ENCODE assay signal across 8 mouse cellular contexts in the genomic region with DNA sequence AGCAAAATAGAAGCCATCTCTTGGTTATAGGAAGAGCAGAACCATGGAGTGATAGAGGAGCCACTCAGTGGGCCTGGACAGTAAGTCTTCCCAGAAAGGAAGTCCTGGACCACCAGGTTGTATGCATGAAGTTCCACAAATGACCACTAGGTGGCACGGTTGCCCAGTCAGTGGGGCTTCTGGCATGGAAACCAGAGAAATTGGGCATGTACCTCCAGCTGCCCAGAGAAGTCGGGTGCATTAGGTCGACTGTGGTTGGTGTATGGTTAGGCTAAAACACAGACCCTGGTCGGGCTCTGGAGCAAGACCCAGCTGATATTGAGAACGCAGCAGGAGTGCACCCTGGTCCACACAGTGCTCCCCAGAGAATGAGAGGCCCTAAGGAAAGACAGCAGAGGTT. TPM values are rescaled to one million over a fixed set of nuclear protein-coding genes. Genes with fewer than 3 reads are reported as not detected.
DNase-seq lines count a peak whose midpoint lies in the region; ATAC-seq lines count a peak whose summit lies in the region.

No protein-coding gene starts in this region.

- DNase-seq in MEL-GATA-1-ER (ENCODE audit: extremely low read depth, low read depth), result peak; percentile 47
- peak; percentile 67 for DNase-seq in cerebellum, adult 11-12 months
- peak; percentile 52 for DNase-seq in layer of hippocampus, adult 9-11 months
- peak; percentile 91 for DNase-seq in lung, postnatal 10 days
- peak; percentile 76 for DNase-seq in ovary, postnatal 36 days (ENCODE audit: low spot score)
- DNase-seq in thymus, postnatal 25 days, result peak; percentile 90

- no peaks in the 10 kb centered on the region for H3K36me3 ChIP-seq in forebrain, embryonic 16.5 days (ENCODE audit: control insufficient read depth, insufficient read depth)
- H3K36me3 ChIP-seq in hindbrain, embryonic 12.5 days, result no peaks in the 10 kb centered on the region

- H3K9me3 ChIP-seq in forebrain, embryonic 16.5 days (ENCODE audit: control insufficient read depth, low read length), result no peaks in the 10 kb centered on the region
- H3K9me3 ChIP-seq in hindbrain, embryonic 12.5 days (replicated peaks), result no peaks in the 10 kb centered on the region

- H3K27ac ChIP-seq in forebrain, embryonic 16.5 days (ENCODE audit: low read length), result no peak overlapping the region
- no peak overlapping the region for H3K27ac ChIP-seq in hindbrain, embryonic 12.5 days

- H3K27me3 ChIP-seq in forebrain, embryonic 16.5 days (replicated peaks; ENCODE audit: control insufficient read depth, insufficient read depth, low read length), result no peaks in the 10 kb centered on the region
- H3K27me3 ChIP-seq in hindbrain, embryonic 12.5 days, result no peaks in the 10 kb centered on the region

- ATAC-seq in forebrain, embryonic 16.5 days, result peak; percentile 68
- peak; percentile 54 for ATAC-seq in hindbrain, embryonic 12.5 days (ENCODE audit: low FRiP score)

- WGBS in forebrain, embryonic 16.5 days, result 0% methylated on average over 5 of the region's 5 CpGs
- WGBS in hindbrain, embryonic 12.5 days, result 4% methylated on average over 5 of the region's 5 CpGs

- 0 out of 2 replicates have a peak, but pooled peaks cover 3% of the 10 kb centered on the region for H3K4me1 ChIP-seq in forebrain, embryonic 16.5 days (replicated peaks; ENCODE audit: control insufficient read depth, insufficient read depth, low read length)
- H3K4me1 ChIP-seq in hindbrain, embryonic 12.5 days, result 0 out of 2 replicates have a peak, but pooled peaks cover 3% of the 10 kb centered on the region

- no peak overlapping the region for H3K4me2 ChIP-seq in forebrain, embryonic 16.5 days (ENCODE audit: low read length)
- H3K4me2 ChIP-seq in hindbrain, embryonic 12.5 days (replicated peaks), result no peak overlapping the region

- no peak overlapping the region for H3K4me3 ChIP-seq in forebrain, embryonic 16.5 days (replicated peaks; ENCODE audit: low read length)
- H3K4me3 ChIP-seq in hindbrain, embryonic 12.5 days, result no peak overlapping the region

- no peak overlapping the region for H3K9ac ChIP-seq in forebrain, embryonic 16.5 days (replicated peaks; ENCODE audit: low read depth, low read length)
- no peak overlapping the region for H3K9ac ChIP-seq in hindbrain, embryonic 12.5 days

RNA-seq across cellular contexts. Expression of gene Rmi2, which starts 38.8 kb away (rescaled TPM):
- 0.75 and 0.94 TPM in 2 replicates for polyA plus RNA-seq in forebrain, embryonic 16.5 days (2015; fragmentation: Nextera tagmentation; extraction: Ambion mirVana)
- polyA plus RNA-seq in hindbrain, embryonic 12.5 days (2016; fragmentation: Nextera tagmentation; extraction: Ambion mirVana), result 2.1 and 2.2 TPM in 2 replicates
